19 mouse cellular contexts compared by ENCODE assay signal in the genomic region with DNA sequence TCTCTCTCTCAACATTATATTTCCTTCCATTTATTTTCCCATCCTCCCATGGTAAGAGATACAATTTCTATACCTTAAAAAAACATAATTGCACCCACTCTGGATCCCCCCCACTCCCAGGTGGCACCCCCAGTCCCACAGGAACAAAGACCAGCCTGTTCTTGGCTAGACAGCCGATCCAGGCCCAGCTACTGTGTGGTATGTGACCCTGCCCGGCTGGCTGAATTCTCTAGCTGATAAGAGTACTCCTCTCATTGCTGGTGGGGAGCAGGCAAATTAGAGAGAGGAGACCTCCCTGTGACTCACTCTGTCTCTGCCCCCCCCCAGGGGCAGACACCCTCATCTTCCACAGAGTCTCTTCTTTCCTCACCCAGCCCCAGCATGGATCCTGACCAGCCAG.
"Had no signal": no experiment of that assay in that cellular context is flagged by ENCODE, and none has a peak within 500 bp of the region (broad histone marks: within the 10 kb centered on the region; RNA-seq: fewer than 3 reads in every experiment).

No protein-coding gene starts in this region.

- H3K9ac ChIP-seq: liver, embryonic 13.5 days; midbrain, embryonic 15.5 days; neural tube, embryonic 12.5 days; neural tube, embryonic 15.5 days had no signal

- H3K9me3 ChIP-seq: liver, embryonic 13.5 days; midbrain, embryonic 15.5 days; neural tube, embryonic 12.5 days; neural tube, embryonic 15.5 days had no signal

- H3K4me1 ChIP-seq: liver, embryonic 13.5 days; megakaryocyte, embryonic 14.5 days; midbrain, embryonic 15.5 days had no signal

- H3K27me3 ChIP-seq: liver, embryonic 13.5 days; megakaryocyte, embryonic 14.5 days; midbrain, embryonic 15.5 days; neural tube, embryonic 12.5 days; neural tube, embryonic 15.5 days had no signal

- H3K4me3 ChIP-seq: left cerebral cortex, adult 2 months; liver, embryonic 13.5 days; megakaryocyte, embryonic 14.5 days; midbrain, embryonic 15.5 days; neural tube, embryonic 12.5 days; neural tube, embryonic 15.5 days had no signal

- H3K36me3 ChIP-seq: liver, embryonic 13.5 days; midbrain, embryonic 15.5 days; neural tube, embryonic 12.5 days; neural tube, embryonic 15.5 days had no signal

- ATAC-seq: intestine, postnatal 0 days; midbrain, embryonic 15.5 days had no signal

- DNase-seq: kidney, adult 2 months; kidney, postnatal 10 days; kidney, postnatal 36 days; layer of hippocampus, postnatal 36 days; liver, embryonic 13.5 days; right cerebral cortex, adult 18-20 months; right cerebral cortex, postnatal 14 days; right cerebral cortex, postnatal 4 days; thymus, adult 2 months; thymus, postnatal 14 days; thymus, postnatal 4 days had no signal

- H3K27ac ChIP-seq: left cerebral cortex, adult 2 months; liver, embryonic 13.5 days; midbrain, embryonic 15.5 days; neural tube, embryonic 12.5 days; neural tube, embryonic 15.5 days; stomach, postnatal 0 days had no signal

- H3K4me2 ChIP-seq: liver, embryonic 13.5 days; midbrain, embryonic 11.5 days; midbrain, embryonic 15.5 days; neural tube, embryonic 12.5 days; neural tube, embryonic 15.5 days had no signal
